Mouse (Mus musculus) heart, postnatal 14 days (tissue): ENCODE data around the gene Thbs2. TPM values are rescaled to one million over a fixed set of nuclear protein-coding genes. Genes with fewer than 3 reads are reported as not detected.
"Not testable (repeated sequence)": the region's sequence is repeated elsewhere in the genome, so short reads cannot be mapped to it uniquely, and the experiment has no call there.

Source experiments
- DNase-seq, 2 experiments: peaks; one replicate each; pipeline ENCODE4 v3.0.0; 2021 to 2022
- intact Hi-C: fragments of 180-260 bp; cut with DNase I; formaldehyde crosslinking; loops from one replicate; pipeline ENCODE4 v1.15.1; 2025
- total RNA-seq, 2 experiments: library from RNA; stranded (reverse); gene quantifications; 2 replicates each; pipeline ENCODE4 v1.2.3; 2021

Gene Thbs2
- total RNA-seq, 2 experiments from 2014 or later, result 27.5 to 31.9 TPM

GRCm38 (mm10) chr17:14643996-14644395, 50.0 kb downstream of the Thbs2 start:
- intact Hi-C loops, result no loop called here
- DNase-seq, result no peak

- peak; percentile 72 to 81 for DNase-seq
- intact Hi-C loops, result no loop called here
These were observed 53.5 kb downstream of the Thbs2 start for GRCm38 (mm10) chr17:14640351-14641115.

GRCm38 (mm10) chr17:14635546-14636323, 58.3 kb downstream of the Thbs2 start:
- DNase-seq, result no peak
- intact Hi-C loops, result no loop called here

GRCm38 (mm10) chr17:14628901-14629300, 65.1 kb downstream of the Thbs2 start:
- no peak for DNase-seq
- intact Hi-C loops, result no loop called here

- intact Hi-C loops, result no loop called here
- DNase-seq, result no peak
These were observed 66.2 kb downstream of the Thbs2 start for GRCm38 (mm10) chr17:14627828-14628338.

- intact Hi-C loops, result no loop called here
These were observed 69.6 kb downstream of the Thbs2 start for GRCm38 (mm10) chr17:14624433-14624832.

GRCm38 (mm10) chr17:14621006-14621405, 73.0 kb downstream of the Thbs2 start:
- DNase-seq, intact Hi-C loops: not testable (repeated sequence)

More at GRCm38 (mm10) chr17:14624433-14624832, 69.6 kb downstream of the Thbs2 start:
- no peak for DNase-seq

GRCm38 (mm10) chr17:14620037-14620436, 74.0 kb downstream of the Thbs2 start:
- intact Hi-C loops, result no loop called here
- DNase-seq, result no peak

- intact Hi-C loops, result no loop called here
- DNase-seq, result no peak
These were observed 75.0 kb downstream of the Thbs2 start for GRCm38 (mm10) chr17:14619038-14619437.

Other genes starting within 250 kb of the Thbs2 start
- 1 to 10 TPM in 1 of 2 experiments, under 1 TPM in 1; 0.73 to 1.7 TPM for gene Wdr27, start 248.9 kb upstream of the Thbs2 start, total RNA-seq
- gene 1600012H06Rik, start 248.9 kb upstream of the Thbs2 start, total RNA-seq, result 10 to 100 TPM; 13.1 to 14.6 TPM